Mouse (Mus musculus) liver, postnatal 0 days (tissue): ENCODE results near the gene Slfn14.

Source experiments
- CTCF ChIP-seq: sonication (generic); IDR thresholded peaks from 2 replicates; pipeline ENCODE4 v1.5.1; 2016; ENCODE audit warnings: antibody characterized with exemption, low read depth
- EP300 ChIP-seq: IDR thresholded peaks from 2 replicates; pipeline ENCODE4 v1.6.1; 2016; ENCODE audit warnings: antibody characterized with exemption, low read depth, mild to moderate bottlenecking

DNA sequence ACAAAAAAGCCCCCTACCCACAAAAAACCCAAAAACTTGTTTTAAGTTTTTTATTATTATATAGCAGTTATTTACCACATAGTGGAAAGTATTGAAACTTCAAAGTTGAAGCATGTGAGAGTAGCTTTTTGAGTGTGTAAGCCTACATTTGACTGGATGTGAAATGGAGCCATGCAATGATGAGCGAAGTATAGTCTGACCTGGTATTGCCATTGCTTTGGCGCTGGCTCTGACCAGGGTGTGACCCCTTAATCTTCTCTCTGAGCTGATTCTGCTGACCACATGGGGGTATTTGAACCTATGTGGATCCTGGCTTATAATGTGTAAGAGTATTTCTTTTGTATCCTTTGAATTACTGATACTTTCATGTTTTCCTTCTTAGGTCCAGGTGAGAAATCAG, 7.6 kb upstream of the Slfn14 start:
- TF ChIP-seq CTCF (no peak), EP300 (no peak)
